Mouse (Mus musculus) layer of hippocampus, adult 9-11 months (tissue): ENCODE data around the gene Tbc1d10c.

Experiments used
- DNase-seq: peaks from one replicate; pipeline ENCODE4 v3.0.0; 2022

The Tbc1d10c gene

GRCm38 (mm10) chr19:4155223-4156072 lies 35.6 kb downstream of the Tbc1d10c start:
- no peak for DNase-seq

GRCm38 (mm10) chr19:4154437-4155222 lies 36.5 kb downstream of the Tbc1d10c start:
- no peak for DNase-seq

- no peak for DNase-seq
These were observed 37.8 kb downstream of the Tbc1d10c start, which contains the start of gene Ptprcap for GRCm38 (mm10) chr19:4153232-4153654. TSS of gene Ptprcap (plus strand) at chr19:4153604.

DNA sequence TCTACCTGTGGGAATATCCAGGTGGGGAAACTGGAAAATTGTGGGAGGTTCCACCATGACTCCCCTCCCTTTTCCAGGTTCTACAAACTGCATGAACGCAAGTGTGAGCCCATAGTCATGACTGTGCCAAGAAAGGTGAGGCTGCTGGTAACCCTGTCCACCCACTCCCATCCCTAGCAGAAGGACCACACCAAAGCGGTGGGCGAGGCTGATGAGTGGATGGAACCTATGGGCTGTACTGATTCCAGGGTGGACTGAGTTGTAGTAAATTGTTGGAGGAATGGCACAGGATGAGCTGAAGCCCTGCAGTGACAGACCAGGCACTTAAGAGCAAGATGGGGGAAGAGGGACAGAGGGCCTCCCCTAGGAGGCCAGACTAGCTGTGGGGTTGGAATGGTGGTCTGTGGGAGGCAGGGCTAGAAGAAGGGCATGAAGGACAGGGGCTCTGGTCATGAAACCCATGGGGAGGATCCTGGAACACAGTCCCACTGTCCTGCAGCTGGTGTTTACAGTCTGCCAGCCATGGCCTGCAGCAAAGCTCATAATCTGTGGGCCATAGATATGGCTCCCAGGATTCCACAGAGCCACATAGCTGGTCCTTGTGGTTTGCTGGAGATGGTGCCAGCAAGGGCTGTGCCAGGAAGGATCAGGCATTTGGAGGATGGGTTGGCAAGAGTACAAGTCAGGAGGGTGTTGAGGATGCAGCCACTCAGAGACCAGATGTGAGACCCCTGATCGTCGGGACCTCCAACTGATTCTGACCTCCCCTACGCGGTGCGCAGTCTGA lies 38.4 kb downstream of the Tbc1d10c start:
- DNase-seq: no peak

DNA sequence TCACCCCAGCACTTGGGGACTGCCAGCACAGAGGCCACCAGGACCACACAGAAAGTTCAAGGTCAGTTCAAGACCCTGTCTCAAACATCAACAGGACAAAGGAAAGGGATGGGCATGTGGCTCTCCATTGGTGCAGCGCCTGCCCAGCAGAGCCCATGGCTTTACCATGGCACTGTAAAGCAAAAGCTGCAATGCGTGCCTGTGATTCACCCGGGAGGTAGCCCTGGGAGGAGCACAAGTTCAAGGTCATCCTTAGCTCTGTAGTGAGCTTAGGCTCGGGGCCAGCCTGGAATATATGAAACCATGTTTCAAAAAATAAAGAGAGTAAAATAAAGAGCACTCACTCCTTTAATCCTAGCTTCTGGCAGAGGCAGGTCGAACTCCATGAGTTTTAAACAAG lies 39.2 kb downstream of the Tbc1d10c start:
- DNase-seq: no peak

DNA sequence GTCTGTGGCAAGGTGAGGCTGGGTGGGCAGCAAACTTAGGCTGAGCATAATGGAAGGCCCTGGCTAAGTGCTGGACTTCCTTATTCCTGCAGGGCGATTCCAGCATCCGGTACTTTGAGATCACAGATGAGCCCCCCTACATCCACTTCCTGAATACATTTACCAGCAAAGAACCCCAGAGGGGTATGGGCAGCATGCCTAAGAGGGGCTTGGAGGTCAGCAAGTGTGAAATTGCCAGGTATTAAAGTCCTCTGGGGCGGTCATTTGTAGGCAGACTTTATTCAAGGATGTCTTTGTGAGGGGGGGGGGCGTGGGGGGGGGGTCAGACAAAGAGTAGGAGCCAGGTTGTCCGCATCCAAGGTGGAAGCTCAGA lies 39.6 kb downstream of the Tbc1d10c start:
- no peak for DNase-seq

GRCm38 (mm10) chr19:4150567-4151487 lies 40.3 kb downstream of the Tbc1d10c start:
- no peak for DNase-seq

DNA sequence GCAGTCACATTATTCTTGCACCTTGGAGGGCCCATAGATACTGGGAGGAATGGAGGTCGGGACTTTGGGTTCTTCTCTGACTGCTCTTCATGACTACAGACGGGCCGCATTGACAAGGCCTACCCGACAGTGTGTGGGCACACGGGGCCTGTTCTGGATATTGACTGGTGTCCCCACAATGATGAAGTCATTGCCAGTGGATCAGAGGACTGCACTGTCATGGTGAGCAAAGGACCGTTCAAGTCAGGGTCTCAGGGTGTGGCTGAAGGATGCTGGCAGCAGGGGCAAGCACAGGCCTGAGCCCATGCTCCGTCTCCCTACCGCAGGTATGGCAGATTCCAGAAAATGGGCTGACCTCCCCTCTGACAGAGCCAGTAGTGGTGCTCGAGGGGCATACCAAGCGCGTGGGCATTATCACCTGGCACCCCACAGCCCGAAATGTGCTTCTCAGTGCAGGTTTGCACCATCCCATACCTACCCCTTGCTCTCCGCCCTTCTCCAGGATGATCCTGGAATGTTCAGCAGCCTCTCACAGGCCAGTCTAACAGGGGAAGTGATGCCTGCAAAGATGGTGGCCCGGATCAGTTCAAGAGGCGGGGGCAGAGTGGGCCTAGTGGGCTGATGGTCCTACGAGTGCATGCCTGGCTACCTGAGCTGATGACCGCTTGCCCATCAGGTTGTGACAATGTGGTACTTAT lies 41.2 kb downstream of the Tbc1d10c start:
- DNase-seq: no peak

DNA sequence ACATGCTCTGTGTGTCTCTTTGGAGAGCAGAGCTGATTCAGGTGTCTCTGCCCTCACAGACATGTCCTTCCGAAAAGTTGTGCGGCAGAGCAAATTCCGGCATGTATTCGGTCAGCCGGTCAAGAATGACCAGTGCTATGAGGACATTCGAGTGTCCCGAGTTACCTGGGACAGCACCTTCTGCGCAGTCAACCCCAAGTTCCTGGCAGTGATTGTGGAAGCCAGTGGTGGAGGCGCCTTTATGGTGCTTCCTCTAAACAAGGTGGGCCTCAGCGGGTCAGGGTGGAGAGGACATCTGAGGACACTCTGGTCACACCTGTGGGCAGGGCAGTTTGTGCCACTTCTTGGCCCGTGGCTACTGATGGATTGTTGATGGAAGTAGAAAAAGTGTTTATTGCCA lies 41.8 kb downstream of the Tbc1d10c start:
- no peak for DNase-seq

DNA sequence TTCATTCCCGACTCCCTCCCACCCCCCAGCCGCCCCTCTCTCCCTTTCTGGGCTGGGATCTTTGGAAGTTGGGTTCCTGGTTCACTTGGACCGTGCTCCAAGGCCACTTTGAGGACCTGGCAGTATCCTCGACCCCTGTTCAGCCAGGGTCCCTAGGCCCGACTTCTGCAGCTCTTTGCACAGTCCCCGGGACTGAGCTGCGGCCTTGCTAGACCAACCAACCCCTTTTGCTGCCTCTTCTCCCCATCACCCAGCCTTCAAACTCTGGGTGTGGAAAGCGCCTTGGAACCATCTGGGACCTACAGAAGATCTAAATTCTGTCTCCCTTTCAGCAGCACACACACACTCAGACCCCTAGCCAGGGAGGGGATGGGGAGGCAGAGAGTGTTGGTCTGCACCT lies 42.3 kb downstream of the Tbc1d10c start:
- no peak for DNase-seq

DNA sequence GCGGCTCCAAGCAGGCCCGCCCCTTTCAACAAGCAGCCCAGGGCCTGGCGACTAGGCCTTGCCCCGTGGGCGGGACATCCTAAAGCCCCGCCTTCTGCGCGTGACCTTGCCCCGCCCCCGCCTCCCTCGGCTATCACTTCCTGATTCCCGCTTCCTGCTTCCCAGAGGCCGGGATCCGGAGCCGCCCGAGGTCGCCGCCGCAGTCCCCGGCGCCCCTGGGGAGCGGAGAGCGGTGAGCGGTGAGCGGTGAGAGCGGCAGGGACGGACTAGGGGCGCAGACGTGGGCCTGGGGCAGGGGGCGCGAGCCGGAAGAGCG lies 42.6 kb downstream of the Tbc1d10c start, which contains the start of gene Coro1b:
TSS of gene Coro1b (plus strand) at position 129 of the 316 bp plus-strand sequence.
- peak; percentile 96 for DNase-seq

- DNase-seq: no peak
These were observed 43.1 kb downstream of the Tbc1d10c start for GRCm38 (mm10) chr19:4147782-4148490.

GRCm38 (mm10) chr19:4147022-4147405 lies 44.1 kb downstream of the Tbc1d10c start:
- DNase-seq: no peak

- no peak for DNase-seq
These were observed 44.6 kb downstream of the Tbc1d10c start for GRCm38 (mm10) chr19:4146366-4147021.

- DNase-seq: no peak
These were observed 45.1 kb downstream of the Tbc1d10c start for GRCm38 (mm10) chr19:4145936-4146335.

- DNase-seq: no peak
These were observed 46.3 kb downstream of the Tbc1d10c start for GRCm38 (mm10) chr19:4144550-4145498.

GRCm38 (mm10) chr19:4143759-4144268 lies 47.3 kb downstream of the Tbc1d10c start, which contains the start of gene Cabp4:
TSS of gene Cabp4 (minus strand) at chr19:4144033.
- no peak for DNase-seq

- no peak for DNase-seq
These were observed 48.5 kb downstream of the Tbc1d10c start for GRCm38 (mm10) chr19:4142416-4143173.
